Mouse (Mus musculus) kidney, adult 9 months (tissue): ENCODE data around the gene Gm10778.
"Not testable (repeated sequence)": the region's sequence is repeated elsewhere in the genome, so short reads cannot be mapped to it uniquely, and the experiment has no call there.

Experiments used
- DNase-seq: peaks from one replicate; pipeline ENCODE4 v3.0.0; 2022

Gm10778 gene

GRCm38 (mm10) chr10:81633253-81634099 lies 15.4 kb upstream of the Gm10778 start:
- DNase-seq = peak; percentile 89

- DNase-seq = no peak
Observed at GRCm38 (mm10) chr10:81636338-81636737, 12.5 kb upstream of the Gm10778 start.

- DNase-seq = no peak
Observed at GRCm38 (mm10) chr10:81638101-81638500, 10.8 kb upstream of the Gm10778 start.

- peak; percentile 20 for DNase-seq
Observed at GRCm38 (mm10) chr10:81640825-81641224, 8.0 kb upstream of the Gm10778 start.

GRCm38 (mm10) chr10:81641566-81641965 lies 7.3 kb upstream of the Gm10778 start:
- no peak for DNase-seq

GRCm38 (mm10) chr10:81641978-81642647 lies 6.7 kb upstream of the Gm10778 start:
- peak; percentile 24 for DNase-seq

GRCm38 (mm10) chr10:81642648-81643448 lies 6.0 kb upstream of the Gm10778 start:
- DNase-seq = no peak

GRCm38 (mm10) chr10:81643449-81644055 lies 5.3 kb upstream of the Gm10778 start:
- DNase-seq = peak; percentile 97

GRCm38 (mm10) chr10:81644162-81644561 lies 4.7 kb upstream of the Gm10778 start:
- DNase-seq = no peak

GRCm38 (mm10) chr10:81644716-81645115 lies 4.1 kb upstream of the Gm10778 start:
- DNase-seq = no peak

GRCm38 (mm10) chr10:81645391-81645790 lies 3.5 kb upstream of the Gm10778 start:
- DNase-seq = no peak

- peak; percentile 37 for DNase-seq
Observed at GRCm38 (mm10) chr10:81646015-81646555, 2.8 kb upstream of the Gm10778 start.

- peak; percentile 0 for DNase-seq
Observed at GRCm38 (mm10) chr10:81655178-81655577, 6.3 kb downstream of the Gm10778 start.

- peak; percentile 0 for DNase-seq
Observed at GRCm38 (mm10) chr10:81656174-81656573, 7.3 kb downstream of the Gm10778 start.

GRCm38 (mm10) chr10:81687114-81687513 lies 38.3 kb downstream of the Gm10778 start:
- not testable (repeated sequence) for DNase-seq

- DNase-seq = not testable (repeated sequence)
Observed at GRCm38 (mm10) chr10:81704531-81705301, 55.9 kb downstream of the Gm10778 start, which contains the start of gene Zfp433. Gene Zfp433 (plus strand): TSS chr10:81704825.
